Mouse (Mus musculus) right cerebral cortex, postnatal 14 days (tissue): Measurements from ENCODE around the gene Chd1l.
A peak's percentile ranks its signal among the peaks of the same experiment; 100 is the strongest.

ENCODE experiments used
- DNase-seq: peaks from one replicate; pipeline ENCODE4 v3.0.0; 2022

Chd1l gene

DNA sequence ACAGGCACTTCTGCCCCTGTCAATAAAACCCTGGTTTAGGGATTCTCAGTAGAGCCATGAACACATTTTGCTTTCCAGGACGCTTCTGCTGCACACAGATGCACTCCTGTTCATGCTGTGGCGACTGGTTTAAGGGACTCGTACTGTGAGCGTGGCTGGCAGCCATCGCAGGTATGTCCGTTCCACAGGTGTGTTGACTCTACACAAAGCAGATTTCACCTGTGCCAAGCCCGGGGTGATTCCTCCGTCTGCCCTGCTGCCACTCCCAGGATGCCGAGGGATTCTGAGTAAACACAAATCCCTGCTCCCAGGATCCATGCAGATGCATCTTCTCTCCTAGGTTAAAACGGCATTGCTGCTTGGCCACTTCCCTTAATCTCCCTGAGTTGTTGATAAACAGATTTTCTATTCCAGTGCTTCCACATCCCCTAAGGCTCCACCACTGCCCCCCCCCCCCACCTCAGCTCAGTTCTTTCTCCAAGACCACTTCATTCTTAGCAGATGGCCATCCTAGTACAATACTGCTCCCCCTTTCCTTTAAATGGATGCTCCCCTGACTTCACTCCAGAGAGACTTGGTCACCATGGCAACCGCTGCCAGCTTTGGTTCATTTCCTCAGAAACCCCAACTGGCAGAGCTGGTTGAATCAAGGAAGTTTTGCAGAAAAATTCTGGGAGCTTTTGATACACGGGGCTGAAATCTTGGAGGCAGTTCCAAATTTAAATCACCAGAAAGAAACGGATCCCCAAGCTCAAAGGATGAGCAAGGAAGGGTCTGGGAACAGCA lies 87.9 kb downstream of the Chd1l start:
- DNase-seq = peak; percentile 89

DNA sequence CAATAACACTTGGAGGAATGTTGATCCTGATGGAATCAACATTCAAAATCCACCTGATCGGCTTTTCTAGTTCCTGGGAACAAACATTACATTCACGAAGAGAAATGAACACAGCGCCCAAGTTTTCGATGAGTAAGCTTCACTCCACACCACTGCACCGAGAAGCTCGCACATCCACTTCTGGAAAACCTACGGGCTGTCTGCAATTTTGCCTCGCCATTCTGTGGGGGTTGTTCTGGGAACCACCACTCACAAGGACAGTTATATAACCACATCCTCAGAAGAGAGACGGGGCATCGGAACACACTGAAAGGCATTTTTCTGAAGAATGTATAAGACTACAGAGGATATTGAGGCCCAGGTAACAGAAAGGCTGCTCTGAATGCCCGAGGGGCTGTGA lies 90.1 kb downstream of the Chd1l start:
- no peak for DNase-seq

DNA sequence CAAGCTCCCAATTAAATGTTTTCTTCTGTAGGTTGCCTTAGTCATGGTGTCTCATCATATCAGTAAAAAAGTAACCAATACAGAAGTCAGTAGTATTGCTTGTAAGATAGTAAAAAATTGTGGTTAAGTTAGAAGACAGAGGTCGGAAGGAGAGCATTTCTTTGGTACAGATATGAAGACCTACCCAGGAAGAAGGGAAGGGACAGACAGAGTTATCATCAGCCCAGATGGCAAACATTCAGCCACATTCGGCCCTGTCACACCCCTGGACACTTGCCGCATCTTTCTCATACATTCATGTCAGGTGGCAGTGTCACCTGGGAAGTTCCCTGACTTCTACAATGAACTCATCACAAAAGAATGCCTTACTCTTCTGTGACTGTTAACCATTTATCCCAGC lies 97.7 kb downstream of the Chd1l start:
- DNase-seq = no peak
